Mouse (Mus musculus): ENCODE measurements around the gene Tet1.

GRCm38 (mm10) chr10:62854581-62854980 lies 54.2 kb downstream of the Tet1 start:
- TF ChIP-seq CTCF (IDR thresholded peaks at IDR 0.05; ENCODE audit: extremely low read depth, insufficient read depth, insufficient read length, insufficient replicate concordance): no peak
- TF ChIP-seq POLR2A (IDR thresholded peaks at IDR 0.05; ENCODE audit: low read depth, low read length): no peak

Measured in spleen, adult 2 months (tissue).